Mouse (Mus musculus): ENCODE measurements at regions not wholly inside any gene's neighbourhood (a gene's known extent, or its start where the extent isn't known, plus 50 kb on each side); places are given as distances from the start of the nearest gene placed in this dataset.

GRCm38 (mm10) chr11:64369516-64369915 lies 65.6 kb upstream of the Hs3st3a1 start:
- no peak for DNase-seq (ENCODE audit: low spot score)

- DNase-seq (ENCODE audit: low spot score) = no peak
These were observed 99.7 kb upstream of the Hs3st3a1 start for GRCm38 (mm10) chr11:64335456-64335855.

GRCm38 (mm10) chr11:64332406-64332805 lies 102.7 kb upstream of the Hs3st3a1 start:
- no peak for DNase-seq (ENCODE audit: low spot score)

- DNase-seq (ENCODE audit: low spot score) = no peak
These were observed 103.3 kb upstream of the Hs3st3a1 start for GRCm38 (mm10) chr11:64331811-64332210.

GRCm38 (mm10) chr11:64329129-64329528 lies 106.0 kb upstream of the Hs3st3a1 start:
- no peak for DNase-seq (ENCODE audit: low spot score)

GRCm38 (mm10) chr11:64327771-64328170 lies 107.4 kb upstream of the Hs3st3a1 start:
- no peak for DNase-seq (ENCODE audit: low spot score)

- no peak for DNase-seq (ENCODE audit: low spot score)
These were observed 108.5 kb upstream of the Hs3st3a1 start for GRCm38 (mm10) chr11:64326646-64327045.

GRCm38 (mm10) chr11:64321900-64322425 lies 113.2 kb upstream of the Hs3st3a1 start:
- DNase-seq (ENCODE audit: low spot score) = no peak

- DNase-seq (ENCODE audit: low spot score) = no peak
These were observed 117.7 kb upstream of the Hs3st3a1 start for GRCm38 (mm10) chr11:64317458-64317857.

- DNase-seq (ENCODE audit: low spot score) = no peak
These were observed 120.1 kb upstream of the Hs3st3a1 start for GRCm38 (mm10) chr11:64314997-64315396.

GRCm38 (mm10) chr11:64313241-64313640 lies 121.9 kb upstream of the Hs3st3a1 start:
- DNase-seq (ENCODE audit: low spot score) = no peak

GRCm38 (mm10) chr11:64309881-64310280 lies 125.3 kb upstream of the Hs3st3a1 start:
- DNase-seq (ENCODE audit: low spot score) = no peak

- DNase-seq (ENCODE audit: low spot score) = no peak
These were observed 137.3 kb upstream of the Hs3st3a1 start for GRCm38 (mm10) chr11:64297825-64298224.

GRCm38 (mm10) chr11:64288236-64288635 lies 146.9 kb upstream of the Hs3st3a1 start:
- DNase-seq (ENCODE audit: low spot score) = no peak

- DNase-seq (ENCODE audit: low spot score) = no peak
These were observed 147.6 kb upstream of the Hs3st3a1 start for GRCm38 (mm10) chr11:64287499-64287898.

- no peak for DNase-seq (ENCODE audit: low spot score)
These were observed 153.4 kb upstream of the Hs3st3a1 start for GRCm38 (mm10) chr11:64281781-64282180.

GRCm38 (mm10) chr11:64278259-64279003 lies 156.7 kb upstream of the Hs3st3a1 start:
- no peak for DNase-seq (ENCODE audit: low spot score)

GRCm38 (mm10) chr11:64273726-64274125 lies 161.4 kb upstream of the Hs3st3a1 start:
- DNase-seq (ENCODE audit: low spot score) = no peak

GRCm38 (mm10) chr11:64273214-64273613 lies 161.9 kb upstream of the Hs3st3a1 start:
- DNase-seq (ENCODE audit: low spot score) = no peak

- DNase-seq (ENCODE audit: low spot score) = no peak
These were observed 167.0 kb upstream of the Hs3st3a1 start for GRCm38 (mm10) chr11:64268121-64268520.

- peak; percentile 54 for DNase-seq (ENCODE audit: low spot score)
These were observed 167.6 kb upstream of the Hs3st3a1 start for GRCm38 (mm10) chr11:64267547-64267946.

- DNase-seq (ENCODE audit: low spot score) = no peak
These were observed 174.5 kb upstream of the Cox10 start for GRCm38 (mm10) chr11:64253517-64254385.

- no peak for DNase-seq (ENCODE audit: low spot score)
These were observed 157.6 kb upstream of the Cox10 start for GRCm38 (mm10) chr11:64236873-64237272.
